Mouse (Mus musculus): ENCODE measurements around the gene Ephb1. TPM values are rescaled to one million over a fixed set of nuclear protein-coding genes. Genes with fewer than 3 reads are reported as not detected.

Gene Ephb1
- total and polyA plus RNA-seq, 3 experiments: not detected

- H3K4me3 ChIP-seq (ENCODE audit: control insufficient read depth in 1 of 2, insufficient read depth in 1 of 2, low read depth in 2 of 2, low read length in 2 of 2): no peak overlapping the region
- H3K27ac ChIP-seq (ENCODE audit: control insufficient read depth, low read depth, low read length): no peak overlapping the region
- H3K79me2 ChIP-seq (ENCODE audit: control insufficient read depth, insufficient read depth, low read length, poor library complexity): no peaks in the 10 kb centered on the region
- TF ChIP-seq TAL1 (IDR thresholded peaks at IDR 0.05; ENCODE audit: low read length): no peak
- no peak for TF ChIP-seq MXI1 (IDR thresholded peaks at IDR 0.05; ENCODE audit: low read depth, low read length)
- no peak for TF ChIP-seq POLR2AphosphoS5 (IDR thresholded peaks at IDR 0.05; ENCODE audit: borderline replicate concordance, low read depth, low read length)
- no peak for TF ChIP-seq CHD1 (IDR thresholded peaks at IDR 0.05; ENCODE audit: low read depth, low read length)
- TF ChIP-seq MYC (IDR thresholded peaks at IDR 0.05; ENCODE audit: low read depth, low read length): no peak
- TF ChIP-seq ZNF384 (IDR thresholded peaks at IDR 0.05; ENCODE audit: low read depth, low read length): no peak
- TF ChIP-seq ZC3H11A (IDR thresholded peaks at IDR 0.05; ENCODE audit: low read depth, low read length): no peak
- TF ChIP-seq MYB (IDR thresholded peaks at IDR 0.05; ENCODE audit: low read depth, low read length): no peak
- TF ChIP-seq BHLHE40 (IDR thresholded peaks at IDR 0.05; ENCODE audit: borderline replicate concordance, low read depth, low read length): no peak
- no peak for TF ChIP-seq NRF1 (IDR thresholded peaks at IDR 0.05; ENCODE audit: insufficient read depth, low read depth, low read length, poor library complexity, severe bottlenecking)
- TF ChIP-seq RCOR1 (IDR thresholded peaks at IDR 0.05; ENCODE audit: low read depth, low read length): no peak
- TF ChIP-seq ELF1 (IDR thresholded peaks at IDR 0.05; ENCODE audit: low read depth, low read length): no peak
- no peak for TF ChIP-seq NELFE (IDR thresholded peaks at IDR 0.05; ENCODE audit: low read depth, low read length)
- TF ChIP-seq CHD2 (IDR thresholded peaks at IDR 0.05; ENCODE audit: low read length): no peak
- TF ChIP-seq MAFK (IDR thresholded peaks at IDR 0.05; ENCODE audit: borderline replicate concordance, low read depth, low read length): no peak
- TF ChIP-seq KAT2A (conservative IDR thresholded peaks at IDR 0.05; ENCODE audit: low read depth, low read length): no peak
- TF ChIP-seq ETS1 (IDR thresholded peaks at IDR 0.05; ENCODE audit: low read depth, low read length): no peak
- TF ChIP-seq USF2 (IDR thresholded peaks at IDR 0.05; ENCODE audit: borderline replicate concordance in 1 of 2, insufficient read depth in 1 of 2, low read depth in 1 of 2, low read length in 2 of 2): no peak
- DNase-seq (ENCODE audit: low read depth, low spot score): no peak
- no peaks in the 10 kb centered on the region for H3K27me3 ChIP-seq (ENCODE audit: control insufficient read depth in 1 of 2, insufficient read depth in 2 of 2, low read length in 2 of 2)
- no peak overlapping the region for H3K9ac ChIP-seq (ENCODE audit: control insufficient read depth, low read depth, low read length, poor library complexity, severe bottlenecking)
- H3K9me3 ChIP-seq (replicated peaks; ENCODE audit: insufficient read depth, low read length): no peaks in the 10 kb centered on the region
- no peaks in the 10 kb centered on the region for H3K4me1 ChIP-seq (ENCODE audit: control insufficient read depth in 1 of 2, insufficient read depth in 2 of 2, low read length in 2 of 2)
- H3K36me3 ChIP-seq (ENCODE audit: control insufficient read depth in 1 of 2, insufficient read depth in 2 of 2, low read length in 2 of 2): no peaks in the 10 kb centered on the region
Observed at GRCm38 (mm10) chr9:102205518-102205917, 149.0 kb downstream of the Ephb1 start.

DNA sequence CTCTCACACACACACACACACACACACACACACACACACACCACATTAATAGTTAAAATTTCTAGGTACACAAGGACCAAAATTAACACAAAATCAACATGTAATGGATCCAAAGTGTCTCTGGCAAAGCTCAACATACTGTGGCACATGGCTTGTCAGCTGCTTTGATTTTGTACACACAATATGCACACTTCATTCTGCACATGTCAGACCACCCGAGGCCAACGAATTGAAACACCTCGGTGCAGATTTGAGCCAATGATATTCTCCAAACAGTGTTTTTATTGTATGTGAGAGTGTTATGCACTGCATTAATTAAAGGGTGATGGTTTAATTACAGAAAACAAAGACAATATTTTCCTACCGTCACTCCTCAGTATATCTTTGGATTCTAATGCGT is 152.6 kb downstream of the Ephb1 start:
- Histone ChIP-seq H3K27me3 (ENCODE audit: control insufficient read depth in 1 of 2, insufficient read depth in 2 of 2, low read length in 2 of 2) (no peaks in the 10 kb centered on the region), H3K4me1 (ENCODE audit: control insufficient read depth in 1 of 2, insufficient read depth in 2 of 2, low read length in 2 of 2) (no peaks in the 10 kb centered on the region), H3K36me3 (ENCODE audit: control insufficient read depth in 1 of 2, insufficient read depth in 2 of 2, low read length in 2 of 2) (no peaks in the 10 kb centered on the region), H3K4me3 (ENCODE audit: control insufficient read depth in 1 of 2, insufficient read depth in 1 of 2, low read depth in 2 of 2, low read length in 2 of 2) (no peak overlapping the region), H3K27ac (ENCODE audit: control insufficient read depth, low read depth, low read length) (no peak overlapping the region), H3K9me3 (replicated peaks; ENCODE audit: insufficient read depth, low read length) (no peaks in the 10 kb centered on the region), H3K9ac (ENCODE audit: control insufficient read depth, low read depth, low read length, poor library complexity, severe bottlenecking) (no peak overlapping the region), H3K79me2 (ENCODE audit: control insufficient read depth, insufficient read depth, low read length, poor library complexity) (no peaks in the 10 kb centered on the region)
- no peak for DNase-seq (ENCODE audit: low read depth, low spot score)
- no peak for TF ChIP-seq ETS1 (IDR thresholded peaks at IDR 0.05; ENCODE audit: low read depth, low read length)
- no peak for TF ChIP-seq TBP (IDR thresholded peaks at IDR 0.05; ENCODE audit: low read depth, low read length)
- TF ChIP-seq ZMIZ1 (IDR thresholded peaks at IDR 0.05; ENCODE audit: low read depth, low read length): no peak
- TF ChIP-seq SMC3 (IDR thresholded peaks at IDR 0.05; ENCODE audit: low read depth, low read length): no peak
- no peak for TF ChIP-seq USF1 (IDR thresholded peaks at IDR 0.05; ENCODE audit: low read depth, low read length)
- TF ChIP-seq MAZ (IDR thresholded peaks at IDR 0.05; ENCODE audit: low read depth, low read length): no peak
- no peak for TF ChIP-seq GABPA (IDR thresholded peaks at IDR 0.05; ENCODE audit: low read depth, low read length)
- TF ChIP-seq POLR2A (IDR thresholded peaks at IDR 0.05; ENCODE audit: control insufficient read depth in 1 of 2, insufficient read depth in 1 of 2, low read depth in 1 of 2, low read length in 2 of 2, poor library complexity in 1 of 2): no peak
- TF ChIP-seq MYB (IDR thresholded peaks at IDR 0.05; ENCODE audit: low read depth, low read length): no peak
- no peak for TF ChIP-seq MAX (IDR thresholded peaks at IDR 0.05; ENCODE audit: low read length)
- TF ChIP-seq USF2 (IDR thresholded peaks at IDR 0.05; ENCODE audit: borderline replicate concordance in 1 of 2, insufficient read depth in 1 of 2, low read depth in 1 of 2, low read length in 2 of 2): no peak
- no peak for TF ChIP-seq JUND (IDR thresholded peaks at IDR 0.05; ENCODE audit: low read depth, low read length)
- no peak for TF ChIP-seq NELFE (IDR thresholded peaks at IDR 0.05; ENCODE audit: low read depth, low read length)
- TF ChIP-seq ZKSCAN1 (IDR thresholded peaks at IDR 0.05; ENCODE audit: low read depth, low read length): no peak
- TF ChIP-seq RCOR1 (IDR thresholded peaks at IDR 0.05; ENCODE audit: low read depth, low read length): no peak
- TF ChIP-seq CHD2 (IDR thresholded peaks at IDR 0.05; ENCODE audit: low read length): no peak
- TF ChIP-seq CTCF (IDR thresholded peaks at IDR 0.05 in 2 of 3, conservative IDR thresholded peaks at IDR 0.05 in 1 of 3; ENCODE audit: control insufficient read depth in 1 of 3, insufficient read depth in 1 of 3, low read depth in 2 of 3, low read length in 3 of 3, poor library complexity in 1 of 3, severe bottlenecking in 1 of 3): no peak
- TF ChIP-seq E2F4 (IDR thresholded peaks at IDR 0.05; ENCODE audit: borderline replicate concordance, low read depth, low read length): no peak
